Comparison of ENCODE assay signal across 10 mouse cellular contexts in the genomic region with DNA sequence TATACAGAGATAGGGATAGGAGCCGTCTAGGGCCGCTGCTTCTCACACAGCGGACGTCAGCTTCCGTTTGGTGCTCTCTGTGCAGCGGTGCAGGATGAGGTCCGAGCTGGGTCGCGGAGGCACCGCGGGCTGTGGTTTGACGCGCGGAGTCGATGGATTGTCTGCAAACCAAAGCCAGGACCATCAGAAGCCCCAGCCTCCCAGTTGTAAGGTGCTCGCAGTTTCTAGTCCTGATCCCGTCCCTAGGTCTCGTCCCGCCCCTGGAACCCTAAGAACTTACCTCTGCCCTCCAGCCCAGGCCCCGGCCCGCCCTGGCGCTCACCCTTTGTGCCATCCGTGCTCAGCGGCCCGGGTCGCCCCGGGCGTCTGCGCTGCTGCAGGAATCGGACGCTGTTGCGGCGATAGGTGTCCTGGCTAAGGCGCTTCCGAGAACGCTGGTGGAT. TPM values are rescaled to one million over a fixed set of nuclear protein-coding genes. Genes with fewer than 3 reads are reported as not detected.
DNase-seq lines count a peak whose midpoint lies in the region; ATAC-seq and TF ChIP-seq lines count a peak whose summit lies in the region.
"Had no signal": no experiment of that assay in that cellular context is flagged by ENCODE, and none has a peak within 500 bp of the region (broad histone marks: within the 10 kb centered on the region; RNA-seq: fewer than 3 reads in every experiment).

No protein-coding gene starts in this region.

- H3K9me3 ChIP-seq in heart, postnatal 0 days (replicated peaks; ENCODE audit: control insufficient read depth, low read length) = no peaks in the 10 kb centered on the region
- no peaks in the 10 kb centered on the region for H3K9me3 ChIP-seq in embryonic facial prominence, embryonic 10.5 days
- no peaks in the 10 kb centered on the region for H3K9me3 ChIP-seq in intestine, embryonic 14.5 days (ENCODE audit: control insufficient read depth, low read length)
- H3K9me3 ChIP-seq: G1E had no signal

- H3K4me1 ChIP-seq in heart, postnatal 0 days (ENCODE audit: control insufficient read depth, insufficient read depth) = no peaks in the 10 kb centered on the region
- H3K4me1 ChIP-seq in embryonic facial prominence, embryonic 10.5 days = peaks cover 27% of the 10 kb centered on the region
- H3K4me1 ChIP-seq in intestine, embryonic 14.5 days (replicated peaks; ENCODE audit: control insufficient read depth, insufficient read depth, low read length) = peaks cover 9% of the 10 kb centered on the region; the same call in 1 of the 2 replicates

- intact Hi-C loops in heart, postnatal 36 days (cut with DNase I) = no loop called here

- no peak overlapping the region for H3K9ac ChIP-seq in heart, postnatal 0 days (replicated peaks; ENCODE audit: low read depth, low read length)
- H3K9ac ChIP-seq in intestine, embryonic 14.5 days (ENCODE audit: low read length) = peak overlapping the region; percentile 40

- no peak for TF ChIP-seq EP300 in heart, postnatal 0 days (IDR thresholded peaks at IDR 0.05; ENCODE audit: low read depth)

- peaks cover 11% of the 10 kb centered on the region for H3K27me3 ChIP-seq in heart, postnatal 0 days (ENCODE audit: control insufficient read depth, insufficient read depth, low read length)
- H3K27me3 ChIP-seq in embryonic facial prominence, embryonic 10.5 days (replicated peaks; ENCODE audit: low read depth, poor library complexity, severe bottlenecking) = peaks cover 34% of the 10 kb centered on the region
- H3K27me3 ChIP-seq in intestine, embryonic 14.5 days (replicated peaks; ENCODE audit: control insufficient read depth, insufficient read depth, low read length) = peaks cover 6% of the 10 kb centered on the region; the same call in 1 of the 2 replicates

- H3K27ac ChIP-seq in heart, postnatal 0 days (ENCODE audit: low read depth) = no peak overlapping the region
- peak overlapping the region; percentile 72 for H3K27ac ChIP-seq in embryonic facial prominence, embryonic 10.5 days (replicated peaks)
- H3K27ac ChIP-seq in intestine, embryonic 14.5 days (ENCODE audit: low read depth) = no peak overlapping the region

- TF ChIP-seq CTCF in heart, postnatal 0 days (IDR thresholded peaks at IDR 0.05; ENCODE audit: low read depth) = no peak

- no peak for ATAC-seq in heart, postnatal 0 days (ENCODE audit: insufficient read depth, low read depth)
- no peak for ATAC-seq in intestine, embryonic 14.5 days (replicated peaks; ENCODE audit: low FRiP score, low TSS enrichment, low read depth)
- ATAC-seq in frontal cortex, adult (ENCODE audit: low TSS enrichment) = no peak

- WGBS in heart, postnatal 0 days = 5% methylated on average over 36 of the region's 36 CpGs
- WGBS in embryonic facial prominence, embryonic 10.5 days = 2% methylated on average over 36 of the region's 36 CpGs
- 3% methylated on average over 36 of the region's 36 CpGs for WGBS in intestine, embryonic 14.5 days

- 0 out of 2 replicates have a peak, but pooled peaks cover 7% of the 10 kb centered on the region for H3K36me3 ChIP-seq in heart, postnatal 0 days (replicated peaks; ENCODE audit: control insufficient read depth, insufficient read depth, low read length)
- peaks cover 9% of the 10 kb centered on the region for H3K36me3 ChIP-seq in embryonic facial prominence, embryonic 10.5 days (replicated peaks)
- no peaks in the 10 kb centered on the region for H3K36me3 ChIP-seq in intestine, embryonic 14.5 days (ENCODE audit: control insufficient read depth, insufficient read depth, low read length)

- H3K4me3 ChIP-seq in heart, postnatal 0 days (ENCODE audit: low read depth, low read length) = peak overlapping the region; percentile 24
- peak overlapping the region; percentile 60 for H3K4me3 ChIP-seq in embryonic facial prominence, embryonic 10.5 days
- peak overlapping the region; percentile 31 for H3K4me3 ChIP-seq in intestine, embryonic 14.5 days (ENCODE audit: low read depth, low read length)

- DNase-seq in heart, postnatal 0 days (ENCODE audit: low spot score) = no peak
- no peak for DNase-seq in heart, postnatal 36 days
- DNase-seq in embryonic facial prominence, embryonic 10.5 days (ENCODE audit: low spot score) = peak; percentile 62
- no peak for DNase-seq in intestine, embryonic 14.5 days (ENCODE audit: low spot score)
- peak; percentile 42 for DNase-seq in naive thymus-derived CD4-positive, alpha-beta T cell, adult 2 months (ENCODE audit: low read depth)
- DNase-seq in cerebellum, postnatal 25 days = no peak
- DNase-seq in left cerebral cortex, adult 8-10 months (ENCODE audit: low spot score in 2 of 2) = no peak
- DNase-seq: cerebellum, postnatal 10 days had no signal

- H3K4me2 ChIP-seq in heart, postnatal 0 days (ENCODE audit: low read depth, low read length) = peak overlapping the region; percentile 51
- peak overlapping the region; percentile 79 for H3K4me2 ChIP-seq in intestine, embryonic 14.5 days (ENCODE audit: low read length)

RNA-seq across cellular contexts. Expression of a gene that starts 7.7 kb away (rescaled TPM):
- 0.70 and 3.1 TPM in 2 replicates for total RNA-seq in heart, postnatal 0 days (2014; rRNA removed; ENCODE audit: low replicate concordance)
- 1.7 and 1.8 TPM in 2 replicates for polyA plus RNA-seq in heart, postnatal 0 days (2015; fragmentation: Nextera tagmentation; extraction: Ambion mirVana)
- 1 to 10 TPM; 6.3 to 6.8 TPM for total RNA-seq in heart, postnatal 36 days (2021)
- 1.8 and 2.0 TPM in 2 replicates for polyA plus RNA-seq in embryonic facial prominence, embryonic 10.5 days (2016; fragmentation: Nextera tagmentation; extraction: Ambion mirVana)
- polyA plus RNA-seq in intestine, embryonic 14.5 days (2014; fragmentation: Nextera tagmentation; extraction: Ambion mirVana) = 3.4 and 4.1 TPM in 2 replicates
- 10 to 100 TPM in 2 of 4 experiments, 1 to 10 TPM in 2; 5.3 to 16.2 (median 10.3) TPM for total RNA-seq in left cerebral cortex, adult 8-10 months (2022)

RNA-seq across cellular contexts. Expression of a gene that starts 37.9 kb away (rescaled TPM):
- 4.9 and 25.1 TPM in 2 replicates for total RNA-seq in heart, postnatal 0 days (2014; rRNA removed; ENCODE audit: low replicate concordance)
- polyA plus RNA-seq in heart, postnatal 0 days (2015; fragmentation: Nextera tagmentation; extraction: Ambion mirVana) = 4.0 and 4.2 TPM in 2 replicates
- total RNA-seq in heart, postnatal 36 days (2021) = 1 to 10 TPM; 4.9 to 5.0 TPM
- 8.1 and 8.5 TPM in 2 replicates for polyA plus RNA-seq in embryonic facial prominence, embryonic 10.5 days (2016; fragmentation: Nextera tagmentation; extraction: Ambion mirVana)
- 7.5 and 8.0 TPM in 2 replicates for polyA plus RNA-seq in intestine, embryonic 14.5 days (2014; fragmentation: Nextera tagmentation; extraction: Ambion mirVana)
- 10 to 100 TPM; 16.8 to 19.3 (median 18.2) TPM for total RNA-seq in left cerebral cortex, adult 8-10 months (2022)

RNA-seq across cellular contexts. Expression of a gene that starts 45.2 kb away (rescaled TPM):
- 19.7 and 23.5 TPM in 2 replicates for total RNA-seq in heart, postnatal 0 days (2014; rRNA removed; ENCODE audit: low replicate concordance)
- polyA plus RNA-seq in heart, postnatal 0 days (2015; fragmentation: Nextera tagmentation; extraction: Ambion mirVana) = 19.5 and 22.1 TPM in 2 replicates
- total RNA-seq in heart, postnatal 36 days (2021) = 10 to 100 TPM; 29.3 to 30.2 TPM
- 41.9 and 42.1 TPM in 2 replicates for polyA plus RNA-seq in embryonic facial prominence, embryonic 10.5 days (2016; fragmentation: Nextera tagmentation; extraction: Ambion mirVana)
- 32.3 and 32.5 TPM in 2 replicates for polyA plus RNA-seq in intestine, embryonic 14.5 days (2014; fragmentation: Nextera tagmentation; extraction: Ambion mirVana)
- total RNA-seq in left cerebral cortex, adult 8-10 months (2022) = 10 to 100 TPM; 15.5 to 21.2 (median 16.8) TPM

Comparison
In these comparisons a context has a peak if more than half of its experiments do, and no peak if none do; other contexts are left out.
1. DNase-seq: peak in embryonic facial prominence, embryonic 10.5 days (single experiment) and naive thymus-derived CD4-positive, alpha-beta T cell, adult 2 months (single experiment); none in heart, postnatal 0 days (single experiment), heart, postnatal 36 days (0 of 2), intestine, embryonic 14.5 days (single experiment), cerebellum, postnatal 25 days (0 of 2) and left cerebral cortex, adult 8-10 months (0 of 2).
2. Peak in every context shown above with its lines, with median percentiles within 50 percentile points of each other: H3K4me3 ChIP-seq.